Mouse (Mus musculus): ENCODE results near the gene Prpf8.

Prpf8 gene

GRCm38 (mm10) chr11:75459141-75459711 lies 27.4 kb upstream of the Prpf8 start:
- peak in 1 of 2 experiments; percentile 18 for DNase-seq (ENCODE audit: low spot score in 2 of 2)

DNA sequence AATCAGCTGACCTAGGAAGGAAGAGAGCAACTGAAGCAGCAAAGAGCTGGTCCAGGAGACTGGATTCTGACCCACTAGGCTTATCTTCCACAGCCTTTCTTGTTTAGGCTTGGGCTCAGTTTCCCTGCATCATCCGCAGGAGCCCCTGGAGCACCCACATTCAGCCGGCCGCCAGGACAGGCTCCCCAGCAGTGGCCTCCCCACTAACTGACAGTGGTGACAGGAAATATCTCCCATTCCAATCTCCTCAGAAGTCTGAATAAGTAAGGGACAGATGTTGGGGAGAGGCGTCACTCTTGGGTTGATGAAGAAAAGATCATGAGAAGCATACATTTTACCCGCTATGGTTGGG lies 26.9 kb upstream of the Prpf8 start:
- DNase-seq (ENCODE audit: low spot score in 2 of 2) = no peak

GRCm38 (mm10) chr11:75460103-75460843 lies 26.3 kb upstream of the Prpf8 start:
- DNase-seq (ENCODE audit: low spot score in 2 of 2) = peak; percentile 77 to 91

DNA sequence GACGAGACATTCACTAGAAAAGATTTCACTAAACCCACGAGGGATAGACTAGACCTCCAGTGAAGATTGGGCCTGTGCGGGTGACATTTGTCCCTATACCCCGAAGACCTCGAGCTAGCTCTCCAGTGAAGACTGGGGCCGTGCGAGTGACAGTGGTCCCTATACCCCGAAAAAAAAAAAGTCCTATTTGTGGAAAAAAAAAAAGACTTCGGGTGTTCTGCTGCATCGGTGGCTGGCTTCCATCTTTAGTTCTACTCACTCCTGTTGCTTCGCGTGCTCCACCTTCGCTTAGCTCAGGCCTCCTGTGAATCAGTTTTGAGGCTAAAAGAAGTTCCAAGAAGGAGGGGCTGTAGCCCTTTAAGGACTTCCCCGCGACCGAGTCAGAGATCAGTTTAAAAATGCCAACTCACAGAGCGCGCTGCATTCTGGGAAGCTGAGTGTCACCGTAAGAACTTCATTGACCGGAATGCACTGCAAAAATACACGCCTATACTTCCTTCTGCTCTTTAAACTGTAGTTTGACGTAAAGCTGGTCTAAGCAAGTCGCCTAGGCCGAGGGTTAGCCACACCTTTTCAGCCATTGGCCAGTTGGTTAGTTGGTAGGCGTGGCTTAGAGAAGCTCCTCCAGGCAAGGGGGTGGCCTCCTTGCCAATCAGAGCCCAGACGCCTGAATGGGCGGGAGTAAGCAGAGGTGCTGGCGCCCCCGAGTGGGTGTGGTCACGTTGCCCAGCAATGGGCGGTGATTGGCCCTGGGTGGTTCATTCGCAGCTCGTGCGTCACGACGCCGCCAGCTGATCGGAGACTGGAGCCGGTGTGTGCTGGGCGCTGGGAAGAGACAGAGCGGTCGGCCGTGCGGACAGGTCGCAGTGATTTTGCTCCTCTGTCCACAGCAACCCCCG lies 25.5 kb upstream of the Prpf8 start, which contains the start of gene Tlcd2:
Tlcd2 (plus strand) TSS at position 872 of the 899 bp plus-strand sequence.
- peak; percentile 95 to 99 for DNase-seq (ENCODE audit: low spot score in 2 of 2)

GRCm38 (mm10) chr11:75461743-75462252 lies 24.8 kb upstream of the Prpf8 start:
- DNase-seq (ENCODE audit: low spot score in 2 of 2) = no peak

DNA sequence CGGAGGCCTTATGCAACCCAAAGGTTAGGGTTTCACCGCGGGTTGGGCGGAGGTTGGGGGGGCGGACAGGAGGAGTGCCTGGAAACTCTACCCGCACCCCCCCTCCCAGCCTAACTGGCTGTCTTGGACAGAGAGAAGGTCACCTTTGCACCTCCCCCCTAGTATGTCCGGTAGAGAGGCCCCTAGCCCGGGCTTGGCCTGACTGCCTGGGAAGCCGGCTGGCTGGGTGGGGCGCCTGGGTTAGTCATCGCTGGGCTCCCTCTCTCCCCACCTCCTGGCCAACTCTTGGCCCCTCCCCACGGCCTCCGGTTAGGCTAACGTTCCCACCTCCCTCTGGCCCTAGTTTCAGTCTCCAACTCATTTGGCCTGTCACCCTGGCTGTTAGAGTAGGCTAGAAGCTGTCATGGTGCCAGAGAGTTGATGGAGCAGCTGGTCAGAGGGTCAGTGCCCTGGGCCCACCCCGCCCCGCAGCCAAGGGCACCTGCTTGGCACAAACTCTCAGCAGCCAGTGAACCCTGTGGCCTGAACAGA lies 24.3 kb upstream of the Prpf8 start:
- peak; percentile 63 to 75 for DNase-seq (ENCODE audit: low spot score in 2 of 2)

GRCm38 (mm10) chr11:75462865-75463336 lies 23.7 kb upstream of the Prpf8 start:
- peak; percentile 63 to 86 for DNase-seq (ENCODE audit: low spot score in 2 of 2)

DNA sequence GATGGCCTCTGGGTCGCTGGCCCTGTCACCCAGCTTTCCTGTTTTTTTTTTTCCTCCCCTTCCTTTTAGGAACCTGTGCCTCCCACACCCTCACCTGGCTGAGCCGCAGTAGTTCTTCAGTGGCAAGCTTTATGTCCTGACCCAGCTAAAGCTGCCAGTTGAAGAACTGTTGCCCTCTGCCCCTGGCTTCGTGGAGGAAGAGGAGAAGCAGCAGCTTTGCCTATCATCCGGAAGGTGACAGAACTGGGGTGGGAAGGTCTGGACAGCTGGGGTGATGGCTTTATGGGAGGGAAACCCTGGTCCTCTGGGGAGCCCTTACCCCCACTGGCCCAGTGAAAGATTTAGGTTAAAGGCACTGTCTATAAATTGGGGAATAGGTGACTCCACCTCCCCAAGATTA lies 23.0 kb upstream of the Prpf8 start:
- DNase-seq (ENCODE audit: low spot score in 2 of 2) = no peak

GRCm38 (mm10) chr11:75464417-75464816 lies 22.2 kb upstream of the Prpf8 start:
- DNase-seq (ENCODE audit: low spot score in 2 of 2) = no peak

DNA sequence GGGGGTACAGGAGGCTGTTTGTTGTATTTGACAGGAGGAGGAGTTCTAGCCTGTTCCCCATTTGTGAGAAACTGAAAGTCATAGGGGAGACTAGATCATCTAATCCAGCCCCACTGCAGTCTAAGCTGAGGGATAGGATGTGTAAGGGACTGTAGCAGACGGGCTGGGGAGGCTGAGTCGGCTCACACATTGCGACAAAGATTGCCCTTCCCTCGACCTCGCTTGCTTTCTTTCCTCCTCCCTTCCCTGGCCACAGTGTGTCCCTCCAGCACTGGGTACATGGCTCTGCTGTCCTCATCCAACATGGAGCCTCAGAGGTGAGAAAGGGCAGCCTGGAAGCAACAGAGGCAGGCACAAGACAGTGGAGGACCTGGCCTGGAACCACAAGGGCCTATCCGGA lies 21.6 kb upstream of the Prpf8 start:
- DNase-seq (ENCODE audit: low spot score in 2 of 2) = no peak

DNA sequence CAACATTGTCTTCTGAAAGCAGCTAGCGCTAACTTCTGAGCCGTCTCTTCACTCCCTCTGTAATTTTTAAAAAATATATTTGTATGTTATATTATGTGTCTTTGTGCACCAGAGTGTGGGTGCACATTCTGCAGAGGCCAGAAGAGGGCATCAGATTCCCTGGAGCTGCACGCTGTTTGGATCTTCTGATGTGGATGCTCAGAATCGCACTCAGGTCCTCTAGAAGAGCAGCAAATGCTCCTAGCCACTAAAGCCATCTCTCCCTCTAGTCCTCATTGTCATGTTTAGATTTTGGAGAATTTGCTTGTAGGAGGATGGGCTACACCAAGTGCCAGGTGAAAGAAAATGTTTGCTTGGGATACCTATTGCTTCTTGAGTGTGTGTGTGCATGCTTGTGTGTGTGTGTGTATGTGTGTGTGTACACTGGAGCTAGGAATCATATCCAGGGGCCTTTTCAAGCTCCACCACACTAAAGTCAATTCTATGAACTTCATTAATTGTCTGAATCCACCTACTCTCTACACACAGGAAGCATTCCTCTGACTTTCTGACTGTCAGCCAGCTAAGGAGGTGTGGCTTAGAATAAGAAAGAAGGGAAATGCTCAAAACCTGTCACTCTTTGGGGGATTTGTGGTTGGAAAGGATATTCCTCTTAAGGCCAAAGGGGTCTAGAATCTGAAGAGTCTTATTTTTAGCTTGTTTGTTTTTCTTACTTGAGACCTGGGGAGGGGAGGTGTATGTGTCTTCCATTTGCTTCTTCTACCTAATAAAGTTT lies 19.7 kb upstream of the Prpf8 start:
- DNase-seq (ENCODE audit: low spot score in 2 of 2) = peak in 1 of 2 experiments; percentile 32

DNA sequence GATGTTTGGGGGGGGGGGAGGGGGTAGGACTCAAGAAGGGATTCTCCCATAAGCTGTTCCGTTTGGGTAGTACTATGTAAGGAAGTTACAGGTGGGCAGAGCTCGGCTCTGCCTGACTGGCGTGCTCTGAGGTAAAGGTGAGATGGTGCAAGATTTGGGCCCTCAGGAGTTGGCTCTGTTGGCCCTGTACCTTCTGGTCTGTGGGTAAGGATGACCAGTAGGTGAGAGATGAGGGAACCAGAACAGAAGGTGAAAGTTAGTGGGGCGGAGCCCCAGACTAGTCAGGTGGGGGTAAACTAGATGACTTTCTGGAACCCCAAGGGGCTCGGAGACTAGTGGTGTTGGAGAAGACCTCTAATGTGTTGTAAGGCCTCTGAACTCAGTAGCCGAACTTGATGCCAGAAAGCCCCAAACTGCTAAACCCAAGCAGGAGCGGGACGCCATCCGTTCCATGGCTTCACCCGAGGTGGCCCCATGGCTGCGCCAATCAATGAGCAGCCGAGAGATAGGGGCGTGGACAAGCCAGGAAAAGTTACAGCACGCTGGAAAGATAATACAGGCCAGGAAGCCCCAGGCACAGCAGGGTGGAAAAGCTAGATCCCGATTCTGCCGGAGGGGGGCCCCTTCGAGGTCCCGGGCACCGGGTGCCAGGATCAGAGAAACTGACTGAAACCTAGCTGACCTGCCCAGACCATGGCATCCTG lies 19.0 kb upstream of the Prpf8 start:
- peak; percentile 57 to 66 for DNase-seq (ENCODE audit: low spot score in 2 of 2)

DNA sequence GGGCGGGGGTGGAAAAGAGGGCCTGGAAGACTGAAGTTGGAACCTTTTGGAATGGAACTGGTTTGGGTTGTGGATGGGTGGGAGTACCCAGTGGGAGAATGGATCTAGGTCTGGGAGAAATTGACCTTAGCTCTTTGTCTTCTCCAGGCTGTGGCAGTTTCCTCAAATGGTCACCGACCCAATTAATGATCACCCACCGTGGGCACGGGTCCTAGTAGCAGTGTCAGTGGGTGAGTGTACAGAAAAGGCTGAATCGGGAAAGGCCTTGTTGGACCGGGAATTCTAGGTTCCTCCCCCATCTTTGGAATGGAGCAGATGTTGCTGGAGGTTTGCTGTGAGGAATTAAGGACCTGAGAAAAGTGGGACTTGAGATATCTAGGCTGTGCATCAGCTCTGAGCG lies 18.2 kb upstream of the Prpf8 start:
- no peak for DNase-seq (ENCODE audit: low spot score in 2 of 2)

DNA sequence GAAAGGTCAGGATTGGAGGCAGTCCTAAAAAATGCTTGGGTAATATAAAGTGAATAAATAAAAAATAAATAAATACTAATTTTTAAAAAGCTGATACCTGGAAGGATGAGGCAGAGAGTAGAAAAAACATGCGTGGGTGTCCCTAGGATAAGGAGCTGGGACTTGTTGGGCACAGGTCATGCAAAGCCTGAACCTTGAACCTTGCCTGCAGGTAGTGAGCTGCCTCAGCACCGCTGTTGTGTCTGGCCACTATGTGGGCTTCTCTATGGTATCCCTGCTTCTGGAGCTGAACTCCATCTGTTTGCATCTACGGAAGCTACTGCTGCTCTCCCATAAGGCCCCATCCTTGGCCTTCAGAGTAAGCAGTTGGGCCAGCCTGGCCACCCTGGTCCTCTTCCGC lies 17.4 kb upstream of the Prpf8 start:
- DNase-seq (ENCODE audit: low spot score in 2 of 2) = no peak

DNA sequence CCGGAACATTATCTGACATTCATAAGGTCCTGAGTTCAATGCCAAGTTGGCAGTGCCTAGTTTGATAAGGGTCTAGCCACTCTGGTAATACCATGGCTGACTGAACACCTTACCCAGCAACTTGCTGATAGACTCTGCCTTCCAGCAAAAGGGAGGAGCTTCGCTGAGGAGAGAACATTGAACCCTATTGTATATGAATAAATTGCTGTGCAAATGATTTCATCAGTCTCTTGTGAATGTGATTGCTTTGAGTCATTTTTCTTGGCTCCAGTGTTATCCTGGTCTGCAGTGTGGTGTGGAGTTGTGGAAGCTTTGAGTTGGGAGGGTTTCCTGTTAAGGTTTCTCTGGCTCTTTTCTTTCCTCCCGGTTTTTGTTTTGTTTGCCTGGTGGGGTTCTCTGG lies 15.9 kb upstream of the Prpf8 start:
- DNase-seq (ENCODE audit: low spot score in 2 of 2) = no peak

- DNase-seq (ENCODE audit: low spot score in 2 of 2) = no peak
Observed at GRCm38 (mm10) chr11:75472469-75473081, 14.0 kb upstream of the Prpf8 start.

DNA sequence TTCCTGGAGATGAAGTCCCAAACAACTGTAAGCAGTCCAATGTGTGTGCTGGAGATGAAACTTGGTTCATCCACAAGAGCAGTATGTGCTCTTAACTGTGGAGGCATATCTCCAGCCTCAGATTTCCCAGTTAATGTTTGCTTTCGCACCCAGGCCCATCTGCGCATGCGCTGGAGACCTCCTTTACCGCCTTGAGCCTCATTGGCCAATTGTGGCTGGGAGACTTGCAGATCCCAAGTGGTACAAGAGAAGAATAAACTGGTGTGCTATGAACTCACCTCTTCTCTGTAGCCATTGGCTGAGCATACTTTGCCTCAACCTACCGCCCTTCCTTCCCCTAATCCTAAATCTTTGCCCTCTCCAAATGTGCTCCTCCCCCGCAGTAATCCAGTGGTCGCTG lies 13.2 kb upstream of the Prpf8 start:
- DNase-seq (ENCODE audit: low spot score in 2 of 2) = no peak

- no peak for DNase-seq (ENCODE audit: low spot score in 2 of 2)
Observed at GRCm38 (mm10) chr11:75486192-75486591, 424 bp upstream of the Prpf8 start.

DNA sequence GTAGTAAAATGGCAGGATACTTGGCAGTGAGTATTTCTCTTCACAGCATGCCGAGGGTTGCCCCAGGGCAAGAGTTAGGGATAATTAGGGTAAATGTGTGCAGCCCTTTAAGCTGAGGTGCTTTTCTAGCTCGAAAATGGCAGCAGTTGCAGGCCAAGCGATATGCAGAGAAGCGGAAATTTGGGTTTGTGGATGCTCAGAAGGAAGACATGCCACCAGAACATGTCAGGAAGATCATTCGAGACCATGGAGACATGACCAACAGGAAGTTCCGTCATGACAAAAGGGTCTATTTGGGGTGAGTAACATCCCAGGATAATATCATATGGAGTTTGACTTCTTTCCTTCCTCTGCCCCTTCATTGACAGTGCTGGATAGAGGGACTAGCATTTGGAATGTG lies 880 bp downstream of the Prpf8 start:
- DNase-seq (ENCODE audit: low spot score in 2 of 2) = no peak
